Mouse (Mus musculus): Measurements from ENCODE around the gene Rnf214.

GRCm38 (mm10) chr9:45942464-45942863, 35.8 kb upstream of the Rnf214 start:
- TF ChIP-seq CTCF (IDR thresholded peaks at IDR 0.05; ENCODE audit: low read depth) (no peak), EP300 (IDR thresholded peaks at IDR 0.05; ENCODE audit: low read depth) (no peak)

Data from heart, postnatal 0 days (tissue).